Mouse (Mus musculus) forebrain, embryonic 16.5 days (tissue): ENCODE data around the gene Zar1l. TPM values are rescaled to one million over a fixed set of nuclear protein-coding genes. Genes with fewer than 3 reads are reported as not detected.

ENCODE experiments used
- ATAC-seq: fragments of 200-750 bp; cut with Nextera tagmentation; 2 replicates; pipeline ENCODE4 v1.8.0; 2017; ENCODE audit warnings: mild to moderate bottlenecking, moderate library complexity
- H3K27ac ChIP-seq: fragments of 300-500 bp; sonication (generic); 2 replicates; pipeline ENCODE4 v1.5.1; 2014; ENCODE audit warnings: low read length, control low read depth
- H3K27me3 ChIP-seq: fragments of 300-500 bp; sonication (generic); replicated peaks from 2 replicates; pipeline ENCODE4 v1.6.1; 2014; ENCODE audit warnings: low read length; ENCODE audit not compliant: control insufficient read depth, insufficient read depth
- H3K36me3 ChIP-seq: fragments of 300-500 bp; sonication (generic); 2 replicates; pipeline ENCODE4 v1.6.1; 2014; ENCODE audit not compliant: control insufficient read depth, insufficient read depth
- H3K4me1 ChIP-seq: fragments of 300-500 bp; sonication (generic); replicated peaks from 2 replicates; pipeline ENCODE4 v1.6.1; 2014; ENCODE audit warnings: low read length; ENCODE audit not compliant: control insufficient read depth, insufficient read depth
- H3K4me2 ChIP-seq: fragments of 300-500 bp; sonication (generic); 2 replicates; pipeline ENCODE4 v1.6.1; 2014; ENCODE audit warnings: mild to moderate bottlenecking, low read length, control low read depth
- H3K4me3 ChIP-seq: fragments of 300-500 bp; sonication (generic); replicated peaks from 2 replicates; pipeline ENCODE4 v1.5.1; 2014; ENCODE audit warnings: mild to moderate bottlenecking, low read length, control low read depth
- H3K9ac ChIP-seq: fragments of 300-500 bp; sonication (generic); replicated peaks from 2 replicates; pipeline ENCODE4 v1.6.1; 2014; ENCODE audit warnings: low read depth, low read length, control low read depth
- H3K9me3 ChIP-seq: fragments of 300-500 bp; sonication (generic); 2 replicates; pipeline ENCODE4 v1.6.1; 2016; ENCODE audit warnings: low read length; ENCODE audit not compliant: control insufficient read depth
- WGBS: fragments of 180-500 bp; shearing (Covaris S2); extraction: QIAGEN DNeasy Blood & Tissue Kit; methylation state at CpG from one replicate; pipeline ENCODE4 v1.1.7; 2014; 5-methylcytosine and 5-hydroxymethylcytosine counted together
- polyA plus RNA-seq: library from polyadenylated mRNA; unstranded; fragments of >200 nt; fragmentation: Nextera tagmentation; extraction: Ambion mirVana; gene quantifications from 2 replicates; pipeline ENCODE4 v1.2.1, GENCODE M21; 2015

Zar1l gene
- polyA plus RNA-seq, 1 experiment from 2014 or later, result not detected

DNA sequence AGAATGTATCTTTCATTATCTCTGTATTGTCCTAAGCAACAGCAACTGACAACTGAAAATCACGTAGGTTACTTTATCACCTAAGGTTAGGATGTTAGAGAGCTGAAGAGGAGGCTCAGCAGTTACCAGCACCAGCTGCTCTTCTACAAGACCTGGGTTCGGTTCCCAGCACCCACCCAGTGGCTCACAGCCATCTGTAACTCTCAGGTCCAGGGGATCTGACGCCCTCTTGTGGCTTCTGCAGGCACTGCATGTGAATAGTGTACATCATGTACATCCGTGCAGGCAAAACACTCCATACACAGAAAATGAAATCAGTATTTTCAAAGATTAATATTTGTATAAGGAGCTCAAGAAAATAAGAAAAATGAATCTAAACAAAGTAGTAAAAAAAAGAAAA is 58.2 kb downstream of the Zar1l start:
- no peak overlapping the region for H3K4me2 ChIP-seq
- H3K4me3 ChIP-seq, result no peak overlapping the region
- WGBS, result 77% methylated on average over 4 of the region's 4 CpGs
- H3K9ac ChIP-seq, result no peak overlapping the region
- no peaks in the 10 kb centered on the region for H3K27me3 ChIP-seq
- H3K36me3 ChIP-seq, result peaks cover 17% of the 10 kb centered on the region
- no peaks in the 10 kb centered on the region for H3K4me1 ChIP-seq
- no peak overlapping the region for H3K27ac ChIP-seq
- no peaks in the 10 kb centered on the region for H3K9me3 ChIP-seq
- no peak for ATAC-seq

DNA sequence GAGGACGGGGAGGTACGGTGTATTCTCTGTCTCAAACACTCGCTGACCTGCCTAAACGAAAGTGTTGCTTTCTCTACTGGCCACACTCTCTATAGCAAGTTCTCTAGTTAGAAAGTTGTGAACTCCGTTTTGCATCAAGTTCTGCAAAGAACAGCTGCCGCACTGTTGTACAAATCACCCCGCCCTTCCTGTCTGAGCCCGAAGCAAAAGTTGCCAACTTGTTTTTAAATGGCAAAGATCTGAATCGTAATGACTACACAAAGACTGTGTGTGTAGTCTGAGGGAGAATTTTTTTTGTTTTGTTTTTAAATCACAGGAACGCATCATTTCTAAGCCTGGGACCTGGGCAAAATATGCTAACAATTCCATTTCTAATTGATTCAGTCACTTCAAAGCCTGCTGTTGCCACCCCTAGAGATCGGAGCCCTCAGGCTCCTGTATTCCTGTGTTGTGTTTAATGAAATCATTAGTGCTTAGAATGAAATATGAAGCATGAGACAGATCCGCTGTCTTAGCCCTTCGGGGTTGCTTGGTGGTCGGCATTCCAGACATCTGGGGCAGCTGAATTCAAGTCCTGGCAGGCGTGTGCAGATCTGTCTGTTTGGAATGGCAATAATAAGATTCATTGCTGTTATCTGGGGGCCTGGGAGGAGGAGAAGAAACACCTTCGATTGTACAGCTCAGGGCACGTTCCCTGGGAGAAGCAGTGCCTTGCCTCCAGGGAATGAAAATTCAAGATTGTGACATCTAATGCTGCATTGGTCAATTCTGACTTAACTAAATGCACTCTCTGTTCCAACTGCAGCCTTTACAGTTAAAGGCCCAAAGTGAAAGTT is 59.8 kb downstream of the Zar1l start:
- H3K4me3 ChIP-seq, result no peak overlapping the region
- no peak for ATAC-seq
- no peaks in the 10 kb centered on the region for H3K9me3 ChIP-seq
- H3K9ac ChIP-seq, result no peak overlapping the region
- peaks cover 29% of the 10 kb centered on the region for H3K36me3 ChIP-seq
- no peak overlapping the region for H3K27ac ChIP-seq
- H3K4me1 ChIP-seq, result no peaks in the 10 kb centered on the region
- no peaks in the 10 kb centered on the region for H3K27me3 ChIP-seq
- H3K4me2 ChIP-seq, result no peak overlapping the region
- WGBS, result 60% methylated on average over 17 of the region's 17 CpGs

DNA sequence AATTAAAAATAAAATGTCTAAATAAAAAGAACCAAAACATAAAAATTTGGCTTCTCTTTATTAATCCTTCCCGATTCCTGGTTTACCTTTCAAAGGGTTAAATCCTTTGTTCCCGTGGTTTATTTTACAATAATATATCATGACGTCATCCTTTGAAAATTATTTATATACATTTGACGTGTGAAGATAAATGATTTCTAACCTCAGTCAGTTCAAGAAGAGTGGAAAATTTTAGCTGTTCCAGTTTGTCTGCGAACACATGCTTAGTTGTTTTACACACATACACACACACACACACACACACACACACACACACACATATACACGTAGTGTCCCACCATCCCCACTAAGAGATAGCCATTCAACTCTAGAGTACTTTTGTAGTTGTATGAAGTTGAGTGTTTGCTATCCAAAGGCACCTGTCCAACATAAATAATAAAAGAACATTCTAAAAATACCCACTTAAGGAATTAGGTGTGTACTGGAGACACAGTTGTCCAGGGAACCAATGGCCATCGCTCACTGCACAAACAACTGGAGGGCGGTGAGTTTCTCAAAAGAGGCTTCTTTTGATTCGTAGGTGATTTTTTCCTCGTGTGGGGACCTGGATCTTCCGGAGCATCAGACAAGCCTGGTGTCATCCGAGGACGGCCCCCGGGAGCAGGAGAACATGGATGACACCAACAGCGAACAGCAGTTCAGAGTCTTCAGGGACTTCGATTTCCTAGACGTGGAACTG is 60.6 kb downstream of the Zar1l start:
- Histone ChIP-seq H3K36me3 (peaks cover 35% of the 10 kb centered on the region), H3K4me2 (no peak overlapping the region), H3K9me3 (no peaks in the 10 kb centered on the region), H3K4me3 (no peak overlapping the region), H3K27me3 (no peaks in the 10 kb centered on the region), H3K4me1 (no peaks in the 10 kb centered on the region), H3K9ac (no peak overlapping the region), H3K27ac (no peak overlapping the region)
- ATAC-seq, result no peak
- 90% methylated on average over 17 of the region's 17 CpGs for WGBS

Other genes with a start within 250 kb of the Zar1l start
- 11.3 and 16.5 TPM in 2 replicates for gene Brca2, start 4.5 kb upstream of the Zar1l start, polyA plus RNA-seq
- 12.3 and 12.9 TPM in 2 replicates for gene N4bp2l1, start 79.0 kb upstream of the Zar1l start, polyA plus RNA-seq
- 28.9 and 30.3 TPM in 2 replicates for gene N4bp2l2, start 148.0 kb upstream of the Zar1l start, polyA plus RNA-seq
- 32.3 TPM in 2 replicates for gene Pds5b, start 155.6 kb upstream of the Zar1l start, polyA plus RNA-seq